Mouse (Mus musculus) layer of hippocampus, postnatal 14 days (tissue): ENCODE data around the gene Elf5. TPM values are rescaled to one million over a fixed set of nuclear protein-coding genes. Genes with fewer than 3 reads are reported as not detected.

Source experiments
- DNase-seq, 2 experiments: peaks; one replicate each; pipeline ENCODE4 v3.0.0; 2021 to 2022; ENCODE audit warnings: low spot score in 2 of 2, mixed read lengths in 1 of 2
- total RNA-seq, 2 experiments: library from RNA; stranded (reverse); gene quantifications; 2 replicates each; pipeline ENCODE4 v1.2.3; 2021

Elf5 gene
- total RNA-seq, 2 experiments from 2014 or later, result 1.8 to 1.9 TPM

DNA sequence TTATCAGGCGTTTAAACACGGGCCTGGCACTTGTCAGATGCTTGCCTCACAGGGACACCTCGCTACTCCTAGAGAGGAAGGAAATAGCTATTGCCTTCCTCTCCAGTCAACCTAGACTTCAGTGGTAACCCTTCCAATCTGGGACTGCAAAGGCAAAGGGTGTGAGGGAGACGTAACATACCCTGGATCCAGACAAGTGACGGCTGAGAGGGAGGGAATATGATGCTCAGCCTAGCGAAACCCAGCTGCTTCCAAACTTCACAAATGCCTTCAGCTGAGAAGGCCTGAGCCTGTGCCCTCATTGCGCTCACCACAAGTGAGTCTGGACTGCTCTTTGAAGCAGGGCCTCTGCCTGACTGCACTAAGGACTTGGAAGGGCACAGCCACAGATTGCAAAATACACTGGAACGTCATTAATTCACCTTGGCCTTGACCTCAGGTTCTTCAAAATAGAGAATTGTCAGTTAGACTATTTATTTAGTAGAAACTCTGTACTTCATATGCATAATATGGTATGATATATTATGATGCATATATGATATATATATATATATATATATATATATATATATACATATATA lies 21.3 kb downstream of the Elf5 start:
- DNase-seq, result no peak

DNA sequence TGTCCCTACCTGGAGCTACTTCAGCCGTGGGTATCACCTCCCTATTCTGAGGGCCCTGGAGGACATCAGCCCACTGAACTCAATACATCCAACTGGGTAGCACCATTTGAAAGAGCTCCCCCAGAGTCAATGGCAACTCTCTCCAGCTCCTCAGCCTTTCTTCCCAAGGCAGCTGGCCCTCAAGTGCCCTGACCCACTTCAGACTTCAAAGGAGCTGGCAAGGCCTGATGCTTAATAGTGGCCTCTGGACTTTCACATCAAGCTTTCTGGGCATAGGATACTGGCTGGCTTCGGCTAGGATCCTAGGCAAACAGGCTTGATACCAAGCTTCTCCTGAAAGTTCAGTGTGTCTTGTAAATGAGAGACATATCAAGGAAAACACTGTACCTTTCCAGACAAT lies 23.6 kb downstream of the Elf5 start:
- peak in 1 of 2 experiments; percentile 55 for DNase-seq

DNA sequence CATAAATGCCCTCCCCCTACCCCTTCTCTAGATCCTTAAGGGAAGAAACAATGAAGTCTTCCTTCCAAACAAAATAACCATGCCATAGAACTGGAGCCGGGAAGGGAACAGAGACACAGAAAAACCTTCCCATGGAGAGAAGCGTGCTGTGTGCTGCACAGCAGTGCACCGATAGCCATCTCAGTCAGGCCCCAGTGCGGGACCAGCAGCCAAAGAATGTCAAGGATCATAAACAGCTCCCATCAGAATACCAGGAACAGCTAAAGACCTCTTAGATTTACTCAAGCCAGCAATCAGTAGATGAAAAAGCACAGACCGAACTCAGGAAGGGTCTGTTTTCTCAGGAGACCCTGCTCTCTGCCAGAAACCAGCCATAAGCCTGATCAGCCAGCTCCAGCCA lies 25.0 kb downstream of the Elf5 start:
- DNase-seq, result no peak

DNA sequence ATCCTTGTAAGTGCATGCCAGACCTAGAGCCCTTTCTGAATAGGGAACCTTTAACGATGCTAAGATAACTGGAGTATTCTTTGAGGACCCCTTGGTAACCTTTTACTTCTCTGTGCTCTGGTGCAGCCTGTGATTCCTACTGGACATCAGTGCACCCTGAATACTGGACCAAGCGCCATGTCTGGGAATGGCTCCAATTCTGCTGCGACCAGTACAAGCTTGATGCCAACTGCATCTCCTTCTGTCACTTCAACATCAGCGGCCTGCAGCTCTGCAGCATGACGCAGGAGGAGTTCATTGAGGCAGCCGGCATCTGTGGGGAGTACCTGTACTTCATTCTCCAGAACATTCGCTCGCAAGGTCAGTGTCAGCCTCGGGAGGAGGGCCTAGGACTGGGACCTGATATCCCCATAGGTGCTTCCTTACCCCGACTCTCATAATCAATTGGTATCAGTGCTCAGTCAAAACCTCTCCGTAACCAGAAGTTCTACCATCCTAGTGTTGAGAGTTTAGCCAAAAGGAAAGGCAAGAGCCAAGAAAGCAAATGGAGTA lies 27.7 kb downstream of the Elf5 start:
- DNase-seq, result peak in 1 of 2 experiments; percentile 43

DNA sequence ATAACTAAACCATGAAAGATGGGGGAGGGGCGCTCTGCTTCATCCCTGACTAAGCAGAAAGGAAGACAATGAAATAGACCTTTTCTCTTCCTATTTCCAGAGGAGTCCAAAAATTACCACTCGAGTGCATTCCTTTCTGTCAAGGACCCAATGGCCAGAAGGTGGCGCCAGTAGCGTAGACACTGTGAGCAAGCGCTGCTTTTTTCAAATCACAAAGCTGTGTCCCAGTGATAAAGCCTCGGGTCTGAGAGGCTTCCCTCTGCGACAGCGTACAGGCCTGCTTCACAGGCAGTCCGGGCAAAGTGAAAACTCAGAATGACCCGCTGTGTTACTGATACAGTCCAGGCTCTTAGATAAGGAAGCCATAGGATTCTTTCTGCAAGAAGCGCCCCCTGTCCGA lies 28.2 kb downstream of the Elf5 start:
- peak; percentile 75 to 81 for DNase-seq

DNA sequence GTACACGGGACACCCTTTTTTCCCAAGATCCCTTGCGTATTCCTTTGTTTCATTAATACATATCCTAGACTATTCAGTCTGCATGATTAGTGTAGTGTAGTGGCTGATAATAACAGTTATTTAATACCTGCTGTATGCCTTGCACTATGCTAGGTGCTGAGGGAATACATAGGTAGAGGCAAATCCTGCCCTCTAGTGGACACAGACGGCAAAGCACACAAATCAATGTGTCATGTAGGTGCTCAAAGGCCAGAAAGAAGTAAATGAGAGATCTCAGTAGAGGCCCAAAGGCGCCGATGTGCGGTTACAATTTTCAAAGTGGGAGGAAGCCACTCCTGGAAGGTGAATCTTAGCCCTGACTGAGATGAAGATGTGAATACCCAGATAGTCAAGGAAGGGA lies 34.3 kb downstream of the Elf5 start:
- peak in 1 of 2 experiments; percentile 44 for DNase-seq

DNA sequence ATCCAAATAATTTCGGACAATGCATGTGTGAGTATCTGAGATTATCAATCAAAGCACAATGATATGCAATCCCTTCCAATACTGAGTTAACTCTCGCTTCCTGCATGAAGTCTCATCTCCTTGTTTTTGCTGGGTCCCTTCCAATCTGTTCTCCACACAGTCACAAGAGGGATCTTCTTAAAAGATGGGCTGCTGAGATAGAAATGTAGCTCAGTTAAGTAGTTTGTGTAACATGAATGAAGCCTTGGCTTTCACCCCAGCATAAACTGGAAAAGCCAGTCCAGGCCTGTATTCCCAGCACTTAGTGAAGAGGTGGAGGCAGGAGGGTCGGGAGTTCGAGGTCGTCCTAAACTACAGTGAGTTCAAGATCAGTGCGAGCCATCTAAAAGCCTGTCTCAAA lies 34.8 kb downstream of the Elf5 start:
- no peak for DNase-seq

DNA sequence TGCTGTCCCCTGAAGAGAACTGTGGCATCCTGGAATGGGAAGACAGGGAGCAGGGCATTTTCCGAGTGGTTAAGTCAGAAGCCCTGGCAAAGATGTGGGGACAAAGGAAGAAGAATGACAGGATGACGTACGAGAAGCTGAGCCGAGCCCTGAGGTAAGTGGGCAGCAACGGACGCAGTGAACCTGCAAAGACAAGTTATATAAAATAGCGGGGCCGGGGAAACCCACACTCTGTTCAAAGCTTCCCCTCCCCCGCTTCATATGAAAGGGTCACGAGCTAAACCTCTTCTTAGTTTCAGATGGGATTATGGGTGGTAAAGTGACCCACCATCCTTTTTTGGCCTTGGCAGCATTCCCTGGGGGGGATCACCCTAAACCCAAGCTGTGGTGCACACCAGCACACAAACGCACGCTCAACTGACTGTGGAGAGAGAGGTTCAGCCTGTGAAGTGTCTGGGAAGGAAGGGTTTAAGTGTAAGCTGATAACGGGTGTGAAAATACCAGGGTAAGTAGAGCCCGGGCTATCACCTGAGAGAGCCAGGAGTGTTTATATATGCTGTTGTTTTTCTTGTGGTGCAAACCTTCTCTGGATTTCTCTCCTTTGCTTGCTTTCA lies 37.6 kb downstream of the Elf5 start:
- DNase-seq, result no peak

DNA sequence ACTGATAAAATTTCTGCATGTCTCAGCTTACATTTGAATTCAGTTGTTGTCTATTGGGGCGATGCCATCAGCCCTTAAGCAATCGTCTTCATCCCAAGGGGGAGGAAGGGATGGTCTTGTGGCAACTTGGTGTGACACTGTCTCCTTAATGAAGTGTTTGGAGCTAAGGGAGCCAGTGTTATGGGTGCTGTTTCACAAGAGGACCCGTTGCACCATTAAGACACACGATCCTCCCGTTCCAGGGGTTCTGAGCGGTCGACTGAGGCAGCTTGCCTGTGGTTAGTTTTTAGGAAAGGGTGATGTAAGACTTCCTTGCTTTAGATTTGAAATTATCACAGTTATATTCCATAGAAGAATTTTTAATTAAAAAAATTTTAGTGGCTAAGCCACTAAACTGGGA lies 38.3 kb downstream of the Elf5 start:
- DNase-seq, result no peak

DNA sequence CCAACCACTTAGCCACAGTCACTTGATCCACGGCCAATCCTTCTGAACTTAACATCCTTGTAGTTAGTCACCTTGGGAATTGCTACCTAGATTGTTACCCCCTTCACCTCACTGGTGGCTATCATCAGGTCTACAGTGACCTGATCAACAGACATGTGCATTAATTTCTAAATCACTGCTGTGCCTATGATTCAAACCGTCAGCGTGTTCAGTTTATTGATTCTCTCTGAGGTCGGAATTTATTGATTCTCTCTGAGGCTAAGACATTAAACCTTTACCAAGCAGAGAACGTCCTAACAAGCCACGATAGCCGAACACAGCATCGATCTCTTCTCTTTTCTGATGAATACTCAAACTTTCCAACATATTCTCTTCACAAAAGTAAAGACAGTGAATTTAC lies 38.8 kb downstream of the Elf5 start:
- DNase-seq, result no peak

DNA sequence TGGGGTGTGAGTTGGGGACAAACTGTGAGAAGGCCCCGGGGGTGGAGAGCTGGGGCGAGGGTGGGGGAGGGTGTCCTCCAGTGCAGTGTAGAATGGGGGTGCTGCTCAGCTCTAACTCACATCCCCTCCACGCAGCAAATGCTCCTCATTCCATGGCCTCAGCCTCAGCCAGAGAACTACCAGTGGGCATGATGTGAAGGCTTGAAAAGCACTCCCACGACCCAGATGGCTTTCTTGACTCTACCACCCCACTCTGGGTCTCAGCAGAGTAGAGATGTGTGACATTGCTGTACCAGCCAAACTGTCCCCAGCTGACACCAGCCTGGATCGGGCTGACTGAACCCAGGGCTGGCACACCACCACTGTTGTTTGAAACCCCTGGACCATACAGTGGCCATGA lies 41.1 kb downstream of the Elf5 start:
- peak in 1 of 2 experiments; percentile 28 for DNase-seq

DNA sequence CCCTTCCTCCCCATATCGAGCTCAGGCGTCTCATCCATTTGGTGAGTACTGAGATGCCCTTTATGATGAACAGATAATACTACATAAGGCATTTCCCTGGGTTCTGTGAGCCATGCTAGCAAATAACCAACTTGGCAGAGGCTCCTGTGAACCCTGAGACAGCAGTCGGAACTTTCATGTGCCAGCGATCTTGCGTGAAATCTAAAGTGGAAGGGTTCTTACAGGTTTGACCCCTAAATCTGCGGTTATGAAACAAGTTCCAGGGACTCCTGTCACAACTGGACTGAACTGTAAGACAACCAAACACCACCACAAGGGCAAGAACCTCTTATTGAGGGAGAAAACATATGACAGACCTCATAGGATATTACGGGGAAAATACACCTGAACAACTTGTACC lies 44.3 kb downstream of the Elf5 start:
- no peak for DNase-seq

DNA sequence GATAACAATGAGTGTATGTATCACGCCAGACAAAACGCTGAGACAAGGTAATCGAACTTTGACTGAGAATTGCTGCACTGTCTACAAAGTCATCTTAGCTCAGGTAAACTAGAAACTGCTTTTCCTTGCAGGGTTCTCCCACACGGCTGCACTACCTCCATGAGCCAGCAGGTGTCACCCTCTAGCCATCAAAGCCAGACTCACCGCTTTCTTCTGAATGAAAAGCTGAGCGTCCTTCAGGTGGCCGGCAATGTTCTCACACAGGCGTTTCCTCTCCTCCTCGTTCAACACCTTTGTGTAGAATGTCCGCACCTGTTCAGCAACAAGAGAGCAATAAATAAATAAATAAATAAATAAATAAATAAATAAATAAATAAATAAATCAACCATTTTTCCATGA lies 45.2 kb downstream of the Elf5 start:
- DNase-seq, result peak; percentile 80 to 89

DNA sequence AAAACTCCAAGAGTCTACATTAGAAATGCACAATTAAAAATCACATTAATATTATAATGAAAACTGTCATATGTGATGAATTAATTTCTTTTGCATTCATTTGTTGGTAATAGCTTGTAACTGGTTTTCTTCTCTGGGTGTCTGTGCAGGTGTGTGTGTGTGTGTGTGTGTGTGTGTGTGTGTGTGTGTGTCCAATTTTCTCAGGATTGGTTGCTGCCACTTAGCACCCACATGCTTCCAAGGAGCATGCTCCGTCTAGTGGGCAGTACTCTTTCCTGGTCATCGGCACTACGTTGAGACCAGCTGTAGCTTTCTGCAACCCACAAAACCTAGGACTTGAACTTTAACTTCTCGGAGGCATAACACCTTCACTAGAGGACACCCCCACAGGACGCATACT lies 45.6 kb downstream of the Elf5 start:
- DNase-seq, result no peak

DNA sequence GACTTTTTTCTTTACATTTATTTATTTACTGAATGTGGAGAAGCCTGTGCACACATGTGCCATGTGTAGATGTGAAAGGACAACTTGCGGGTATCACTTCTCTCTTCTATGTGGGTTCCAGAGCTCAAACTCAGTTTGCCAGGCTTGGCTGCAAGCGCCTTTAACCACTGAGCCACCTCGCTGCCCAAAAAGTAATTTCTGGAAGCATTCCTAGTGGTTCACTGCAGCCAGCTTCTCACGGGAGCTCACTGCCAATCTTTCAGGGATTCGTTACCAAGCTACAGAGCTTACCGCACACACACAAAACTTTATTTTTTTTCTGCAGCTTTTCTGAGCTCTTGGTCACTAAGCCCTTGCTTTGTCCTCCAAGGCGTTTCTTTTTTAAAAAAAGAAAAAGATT lies 46.1 kb downstream of the Elf5 start:
- DNase-seq, result peak; percentile 36 to 73

DNA sequence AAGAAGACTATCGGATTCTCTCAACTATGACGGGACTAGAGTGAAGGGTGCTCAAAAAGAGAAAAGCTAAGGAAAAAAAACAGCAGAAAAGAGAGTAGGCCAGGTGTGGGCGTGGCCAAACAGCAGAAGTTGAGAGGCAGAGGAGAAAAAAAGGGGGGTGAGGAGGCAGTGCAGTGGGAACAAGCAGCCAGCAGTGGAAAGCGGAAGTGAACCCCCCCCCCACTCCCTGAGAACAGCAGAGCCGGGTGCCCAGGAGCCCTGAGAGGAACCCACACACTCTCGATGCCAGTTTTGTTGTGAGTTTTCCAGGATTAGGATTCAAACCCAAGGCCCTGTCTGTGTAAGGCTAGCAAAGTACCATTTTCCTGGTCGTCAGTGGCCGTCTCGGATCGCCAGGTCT lies 47.6 kb downstream of the Elf5 start:
- DNase-seq, result no peak

DNA sequence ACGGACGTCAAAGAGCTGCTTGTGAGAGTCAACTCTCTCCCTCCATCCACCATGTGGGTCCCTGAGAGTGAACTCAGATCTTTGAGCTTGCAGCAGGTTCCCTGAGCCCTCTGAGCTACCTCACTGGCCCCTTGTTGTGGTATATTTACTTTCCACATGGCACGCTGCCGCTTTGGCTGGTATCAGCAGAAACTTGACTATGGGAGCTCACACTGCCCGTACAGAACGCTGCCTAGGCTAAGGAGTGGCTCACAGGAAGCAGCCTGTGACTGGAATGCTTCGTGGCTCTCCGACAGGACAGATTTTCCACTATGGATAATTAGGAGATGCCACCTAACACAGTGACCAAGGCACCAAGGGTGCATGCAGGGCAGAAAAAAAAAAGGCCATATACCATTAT lies 49.7 kb downstream of the Elf5 start:
- DNase-seq, result no peak

DNA sequence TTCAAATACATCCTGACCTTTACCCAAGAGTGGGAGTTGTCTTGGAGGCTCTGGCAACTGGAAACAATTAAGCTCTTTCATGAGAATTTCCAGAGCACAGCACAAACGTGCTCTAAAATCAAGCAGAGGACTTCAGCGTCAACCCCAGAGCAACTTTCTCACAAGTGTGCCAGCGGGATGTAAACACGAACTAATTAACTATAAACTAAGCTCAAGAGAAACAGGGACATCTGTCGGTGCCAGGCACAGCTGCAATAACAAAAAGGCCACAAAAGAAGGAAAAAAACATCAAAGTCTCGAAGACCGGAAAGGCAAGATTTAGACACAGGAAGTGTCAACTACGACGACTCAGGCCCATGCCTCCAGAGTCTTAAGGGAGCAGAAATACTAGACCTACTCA lies 50.3 kb downstream of the Elf5 start:
- DNase-seq, result no peak

DNA sequence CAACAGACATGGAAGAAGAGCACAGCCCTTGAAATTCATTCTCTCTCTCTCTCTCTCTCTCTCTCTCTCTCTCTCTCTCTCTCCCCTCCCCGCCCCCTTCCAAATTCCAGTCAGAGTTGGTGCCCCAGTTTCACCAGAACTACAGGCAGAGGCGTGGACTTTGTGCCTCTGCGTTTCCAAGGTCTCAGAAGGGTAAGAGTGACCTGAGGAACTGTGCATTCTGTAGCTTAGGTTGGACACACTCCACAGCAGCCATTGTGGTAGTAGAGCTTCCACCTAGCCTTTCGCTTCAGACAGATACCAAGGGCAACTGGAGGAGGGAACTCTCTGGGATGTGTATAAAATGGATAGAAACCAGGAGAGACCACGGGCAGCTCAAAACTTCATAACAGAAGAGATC lies 51.3 kb downstream of the Elf5 start:
- DNase-seq, result no peak

DNA sequence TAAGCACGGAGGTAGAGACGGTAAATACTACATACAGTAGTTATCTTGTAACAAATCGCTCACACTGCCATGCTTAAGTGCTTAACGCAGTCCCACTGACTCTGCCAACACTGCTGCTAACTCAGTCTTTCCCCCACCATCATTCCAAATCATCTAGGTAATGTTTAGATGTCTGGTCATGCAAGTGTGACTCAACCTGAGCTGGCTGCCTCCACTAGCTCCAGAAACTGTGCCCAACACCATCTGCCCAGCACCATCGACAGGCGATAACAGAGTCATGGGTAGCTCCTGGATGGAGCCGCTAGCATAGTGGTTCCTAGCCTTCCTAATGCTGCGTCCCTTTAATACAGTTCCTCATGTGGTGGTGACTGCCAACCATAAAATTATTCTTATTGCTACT lies 53.0 kb downstream of the Elf5 start:
- no peak for DNase-seq

DNA sequence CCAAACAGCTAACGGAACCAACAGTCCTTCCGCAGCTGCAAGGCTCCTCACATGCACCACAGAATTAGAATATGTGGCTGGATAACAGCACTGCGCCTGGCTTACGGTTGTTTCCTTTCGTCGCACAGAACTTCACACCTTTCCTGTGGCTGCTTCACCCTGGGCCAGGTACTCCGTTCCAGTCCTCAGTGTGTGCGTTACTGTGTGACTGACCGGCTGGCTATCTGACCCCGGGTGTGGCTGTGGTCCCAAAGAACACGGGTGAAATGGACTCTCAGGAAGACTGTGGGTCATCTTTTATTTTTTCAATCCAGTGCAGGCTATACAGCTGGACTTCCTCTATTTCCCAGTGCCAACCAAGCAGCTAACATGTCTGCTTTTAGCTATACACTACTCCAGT lies 53.9 kb downstream of the Elf5 start:
- DNase-seq, result no peak

DNA sequence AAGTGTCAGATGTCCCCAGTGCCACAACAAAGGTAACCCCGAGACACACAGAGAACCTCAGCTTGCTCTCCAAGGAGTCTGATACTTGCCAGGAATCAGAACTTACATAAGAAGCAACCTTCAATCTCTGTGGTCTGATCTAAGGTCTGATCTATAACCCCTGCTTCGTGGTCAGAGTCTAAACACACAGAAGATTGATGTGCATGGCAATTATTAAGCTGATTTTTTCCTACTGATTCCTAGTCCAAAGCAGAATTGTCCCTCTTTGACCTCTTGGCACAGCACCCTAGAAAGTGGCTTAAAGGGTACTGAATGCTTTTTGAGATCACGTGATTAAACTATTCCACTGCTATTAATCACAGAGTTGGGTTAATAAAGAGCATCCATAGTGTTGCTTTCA lies 54.8 kb downstream of the Elf5 start:
- DNase-seq, result no peak

DNA sequence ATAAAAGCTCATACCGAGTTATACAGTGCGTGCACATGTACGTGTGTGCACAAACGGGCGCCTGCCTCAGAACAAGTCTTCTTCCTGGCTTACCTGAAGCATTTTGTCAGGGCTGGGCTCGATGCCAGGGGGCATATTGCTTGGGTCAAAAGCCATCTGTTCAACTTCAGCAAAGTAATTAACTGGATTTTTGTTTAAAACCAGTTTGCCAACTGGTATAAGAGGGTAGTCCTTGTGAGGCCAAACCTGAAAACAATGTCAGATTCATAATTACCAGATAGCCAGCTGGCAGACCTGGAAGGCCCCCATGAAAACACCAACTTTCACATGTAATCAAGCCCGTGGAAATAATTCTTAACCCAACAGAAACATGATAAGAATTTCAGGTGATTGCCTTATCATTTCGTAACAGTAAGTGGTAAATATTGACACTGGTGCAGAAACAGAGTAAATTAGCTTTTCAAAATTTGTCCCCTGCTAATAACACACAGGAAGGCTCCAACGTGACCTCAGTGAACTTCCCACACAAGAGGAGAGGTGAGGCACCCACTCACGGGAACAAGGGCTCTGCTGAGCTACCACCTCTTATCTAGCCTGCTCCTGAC lies 55.6 kb downstream of the Elf5 start:
- no peak for DNase-seq
